Mouse (Mus musculus) hindbrain, postnatal 0 days (tissue): ENCODE measurements around the gene Tmem258. TPM values are rescaled to one million over a fixed set of nuclear protein-coding genes. Genes with fewer than 3 reads are reported as not detected.
"Not testable (repeated sequence)": the region's sequence is repeated elsewhere in the genome, so short reads cannot be mapped to it uniquely, and the experiment has no call there.

Source experiments
- ATAC-seq: fragments of 200-750 bp; cut with Nextera tagmentation; 2 replicates; pipeline ENCODE4 v1.8.0; 2017; ENCODE audit warnings: mild to moderate bottlenecking, moderate TSS enrichment, moderate library complexity
- DNase-seq: peaks from one replicate; pipeline ENCODE4 v3.0.0-alpha.2; 2015; ENCODE audit warnings: low spot score
- H3K27ac ChIP-seq: fragments of 300-500 bp; sonication (generic); 2 replicates; pipeline ENCODE4 v1.5.1; 2014; ENCODE audit warnings: mild to moderate bottlenecking
- H3K27me3 ChIP-seq: fragments of 300-500 bp; sonication (generic); 2 replicates; pipeline ENCODE4 v1.6.1; 2014; ENCODE audit warnings: low read length, mixed read lengths; ENCODE audit not compliant: insufficient read depth
- H3K36me3 ChIP-seq: fragments of 300-500 bp; sonication (generic); 2 replicates; pipeline ENCODE4 v1.6.1; 2014; ENCODE audit warnings: low read length, mixed read lengths; ENCODE audit not compliant: insufficient read depth
- H3K4me1 ChIP-seq: fragments of 300-500 bp; sonication (generic); 2 replicates; pipeline ENCODE4 v1.6.1; 2014; ENCODE audit warnings: antibody characterized with exemption, low read length, mixed read lengths; ENCODE audit not compliant: insufficient read depth
- H3K4me2 ChIP-seq: fragments of 300-500 bp; sonication (generic); 2 replicates; pipeline ENCODE4 v1.6.1; 2014; ENCODE audit warnings: low read depth, mild to moderate bottlenecking, low read length, moderate library complexity, mixed read lengths
- H3K4me3 ChIP-seq: fragments of 300-500 bp; sonication (generic); 2 replicates; pipeline ENCODE4 v1.5.1; 2014; ENCODE audit warnings: low read length
- H3K9ac ChIP-seq: fragments of 300-500 bp; sonication (generic); replicated peaks from 2 replicates; pipeline ENCODE4 v1.6.1; 2014; ENCODE audit warnings: mild to moderate bottlenecking, low read length, moderate library complexity, mixed read lengths
- H3K9me3 ChIP-seq: fragments of 300-500 bp; sonication (generic); 2 replicates; pipeline ENCODE4 v1.6.1; 2016; ENCODE audit warnings: low read length, mixed read lengths
- CTCF ChIP-seq: IDR thresholded peaks from 2 replicates; pipeline ENCODE4 v1.5.1; 2016; ENCODE audit warnings: antibody characterized with exemption, control low read depth, low read depth
- WGBS: fragments of 180-500 bp; shearing (Covaris S2); extraction: QIAGEN DNeasy Blood & Tissue Kit; methylation state at CpG from one replicate; pipeline ENCODE4 v1.1.7; 2014; 5-methylcytosine and 5-hydroxymethylcytosine counted together
- polyA plus RNA-seq: library from polyadenylated mRNA; unstranded; fragments of >200 nt; fragmentation: Nextera tagmentation; extraction: Ambion mirVana; gene quantifications from 2 replicates; pipeline ENCODE4 v1.2.1, GENCODE M21; 2015
- total RNA-seq: library from RNA; depleted of rRNA; stranded (reverse); fragments of >200 nt; gene quantifications from 2 replicates; pipeline ENCODE4 v1.2.3, GENCODE M21; 2014

The Tmem258 gene
- total and polyA plus RNA-seq, 2 experiments from 2014 or later, result 98.1 to 312 TPM

DNA sequence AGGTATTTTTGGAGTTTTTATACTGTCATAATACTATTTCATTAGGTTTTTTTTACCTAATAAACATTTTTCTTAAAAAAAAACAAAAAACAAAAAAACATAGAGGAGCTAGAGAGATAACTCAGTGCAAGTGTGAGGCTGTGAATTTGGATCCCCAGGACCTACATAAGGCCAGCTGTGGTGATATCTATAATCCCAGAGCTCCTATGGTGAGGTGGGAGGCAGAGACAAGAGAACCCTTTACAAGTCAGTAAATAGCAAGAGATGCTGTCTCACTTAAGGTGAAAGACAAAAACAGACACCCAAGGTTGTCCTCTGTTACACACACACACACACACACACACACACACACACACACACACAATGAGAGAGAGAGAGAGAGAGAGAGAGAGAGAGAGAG is 34.6 kb upstream of the Tmem258 start:
- H3K9ac ChIP-seq, result no peak overlapping the region
- no peaks in the 10 kb centered on the region for H3K27me3 ChIP-seq
- no peaks in the 10 kb centered on the region for H3K9me3 ChIP-seq
- no peaks in the 10 kb centered on the region for H3K4me1 ChIP-seq
- no peak for DNase-seq
- no peaks in the 10 kb centered on the region for H3K36me3 ChIP-seq
- no peak for ATAC-seq
- no peak overlapping the region for H3K4me2 ChIP-seq
- no peak for TF ChIP-seq CTCF
- H3K4me3 ChIP-seq, result no peak overlapping the region
- H3K27ac ChIP-seq, result no peak overlapping the region

DNA sequence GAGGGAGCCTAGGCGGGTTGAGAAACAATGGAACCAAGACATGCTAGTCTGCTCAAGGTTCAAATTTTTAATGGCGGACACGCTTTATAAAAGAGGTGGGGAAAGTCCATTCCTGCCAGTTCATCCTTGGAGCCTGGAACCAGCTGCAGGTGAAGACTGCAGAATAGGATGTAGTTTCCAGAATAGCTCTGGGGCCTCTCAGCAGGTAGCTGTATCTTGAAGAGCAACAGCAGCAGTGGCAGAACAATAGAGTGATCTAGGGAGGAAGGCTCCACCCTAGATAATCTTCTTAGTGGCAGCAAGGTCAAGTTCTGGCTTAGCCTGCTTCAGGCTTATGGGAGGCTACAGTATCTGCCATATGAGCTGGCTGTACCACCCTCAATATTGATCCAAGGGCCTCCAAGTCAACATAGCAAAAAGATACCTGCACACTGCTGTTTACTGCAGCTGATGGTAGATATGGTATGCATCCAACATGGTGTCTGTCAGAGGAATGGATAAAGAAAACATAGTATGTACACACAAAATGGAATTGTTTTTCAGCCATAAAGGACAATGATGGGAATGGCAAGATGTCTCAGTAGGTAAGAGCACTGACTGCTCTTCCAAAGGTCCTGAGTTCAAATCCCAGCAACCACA is 34.0 kb upstream of the Tmem258 start:
- not testable (repeated sequence) for H3K9me3 ChIP-seq, H3K27ac ChIP-seq, H3K4me2 ChIP-seq, DNase-seq, H3K4me1 ChIP-seq, ATAC-seq, H3K27me3 ChIP-seq, H3K9ac ChIP-seq, H3K36me3 ChIP-seq, H3K4me3 ChIP-seq
- 90% methylated on average over 3 of the region's 3 CpGs for WGBS

DNA sequence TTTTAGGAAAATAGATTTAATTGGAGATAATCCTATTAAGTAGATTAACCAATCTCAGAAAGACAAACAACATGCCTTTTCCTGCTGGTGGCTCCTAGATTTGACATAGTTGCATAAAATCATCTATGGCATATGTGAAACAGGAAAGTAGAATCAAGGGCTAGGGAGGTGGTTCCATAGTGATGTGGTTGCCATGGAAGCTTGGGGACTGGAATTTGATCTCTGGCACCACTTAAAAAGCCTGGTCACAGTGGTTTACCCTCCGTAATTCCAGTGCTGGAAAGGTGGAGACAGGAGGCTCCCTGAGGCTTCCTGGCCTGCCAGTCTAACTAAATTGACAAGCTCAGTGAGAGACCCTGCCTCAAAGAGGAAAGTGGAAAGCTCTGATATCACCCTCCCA is 33.3 kb upstream of the Tmem258 start:
- H3K36me3 ChIP-seq, result no peaks in the 10 kb centered on the region
- H3K4me1 ChIP-seq, result no peaks in the 10 kb centered on the region
- no peak for TF ChIP-seq CTCF
- no peaks in the 10 kb centered on the region for H3K27me3 ChIP-seq
- no peak overlapping the region for H3K4me2 ChIP-seq
- WGBS, result 14% methylated on average over 1 of the region's 1 CpGs
- no peak overlapping the region for H3K27ac ChIP-seq
- no peak overlapping the region for H3K4me3 ChIP-seq
- DNase-seq, result no peak
- no peak for ATAC-seq
- no peak overlapping the region for H3K9ac ChIP-seq
- no peaks in the 10 kb centered on the region for H3K9me3 ChIP-seq

DNA sequence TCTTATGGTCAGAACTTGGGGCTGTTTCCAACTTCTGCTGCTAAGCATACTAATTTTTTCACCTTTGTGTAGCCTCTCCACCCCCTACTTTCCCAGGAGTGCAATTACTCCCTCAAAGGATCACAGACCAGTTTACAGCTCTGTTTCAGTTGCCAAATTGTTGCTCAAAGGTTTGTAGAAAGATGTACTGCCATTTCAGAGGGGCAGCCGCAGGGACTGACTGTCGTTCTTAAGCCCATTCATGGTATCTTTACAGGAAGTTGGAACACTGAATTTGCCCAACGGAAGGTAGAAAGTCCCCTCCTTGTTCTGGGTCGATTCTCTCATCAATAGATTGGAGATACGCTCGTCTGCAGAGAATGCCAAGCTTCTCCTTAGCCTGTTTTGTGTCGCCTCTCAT is 32.5 kb upstream of the Tmem258 start:
- Histone ChIP-seq H3K4me1 (no peaks in the 10 kb centered on the region), H3K27me3 (no peaks in the 10 kb centered on the region), H3K4me3 (no peak overlapping the region), H3K9me3 (no peaks in the 10 kb centered on the region), H3K9ac (no peak overlapping the region), H3K36me3 (no peaks in the 10 kb centered on the region), H3K4me2 (no peak overlapping the region), H3K27ac (no peak overlapping the region)
- TF ChIP-seq CTCF, result no peak
- ATAC-seq, result no peak
- WGBS, result 81% methylated on average over 7 of the region's 7 CpGs
- no peak for DNase-seq

DNA sequence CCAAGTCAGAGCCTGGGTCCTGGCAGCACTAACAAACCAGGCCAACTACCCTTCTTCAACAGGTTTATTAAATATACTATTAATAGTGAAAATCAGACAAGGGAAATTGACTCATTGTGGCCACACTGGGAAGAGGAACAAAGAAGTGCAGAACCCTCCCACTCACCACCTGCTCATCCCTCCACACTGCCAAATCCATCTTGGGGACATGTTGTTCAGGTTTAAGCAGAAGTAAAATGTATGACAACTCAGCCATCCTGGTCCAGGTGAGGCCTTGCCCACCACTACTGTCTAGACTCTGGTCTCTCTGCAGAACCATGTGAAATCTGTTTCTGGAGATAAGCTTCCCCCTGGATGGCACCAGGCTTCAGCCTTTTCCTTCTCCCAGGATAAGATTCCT is 32.0 kb upstream of the Tmem258 start:
- Histone ChIP-seq H3K4me2 (no peak overlapping the region), H3K27ac (no peak overlapping the region), H3K36me3 (no peaks in the 10 kb centered on the region), H3K9me3 (no peaks in the 10 kb centered on the region), H3K9ac (no peak overlapping the region), H3K4me3 (no peak overlapping the region), H3K27me3 (no peaks in the 10 kb centered on the region), H3K4me1 (no peaks in the 10 kb centered on the region)
- ATAC-seq, result no peak
- no peak for TF ChIP-seq CTCF
- DNase-seq, result no peak

DNA sequence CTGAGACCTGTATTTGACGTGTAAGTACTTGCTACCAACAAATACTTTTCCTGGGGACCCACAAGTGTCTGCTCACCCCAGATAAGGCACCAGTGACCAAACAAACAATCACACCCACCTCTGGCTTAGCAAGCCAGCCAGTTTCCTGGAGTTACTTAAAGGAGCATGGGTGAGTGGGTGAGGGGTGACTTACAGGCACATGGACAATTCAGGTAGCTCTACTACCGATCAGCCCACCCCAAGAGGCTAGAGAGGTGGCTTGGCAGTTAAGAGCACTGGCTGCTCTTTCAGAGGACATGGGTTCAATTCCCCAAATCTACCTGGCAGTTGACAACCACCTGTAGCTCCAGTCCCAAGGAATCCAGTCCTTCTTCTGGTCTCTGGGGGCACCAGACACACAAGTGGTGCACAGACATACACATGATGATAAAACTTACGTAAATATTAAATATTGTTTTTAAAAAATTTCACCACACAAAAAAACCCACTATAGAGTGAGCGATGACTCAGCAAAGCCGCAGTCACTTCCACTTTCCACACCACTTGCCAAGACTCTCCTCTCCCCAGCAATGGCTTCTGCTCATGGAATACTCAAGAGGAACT is 30.6 kb upstream of the Tmem258 start:
- Histone ChIP-seq H3K36me3 (no peaks in the 10 kb centered on the region), H3K4me2 (no peak overlapping the region), H3K9me3 (no peaks in the 10 kb centered on the region), H3K4me1 (no peaks in the 10 kb centered on the region), H3K9ac (no peak overlapping the region), H3K4me3 (no peak overlapping the region), H3K27ac (no peak overlapping the region), H3K27me3 (no peaks in the 10 kb centered on the region)
- DNase-seq (no peak), ATAC-seq (no peak)
- TF ChIP-seq CTCF, result no peak
- WGBS, result 92% methylated on average over 5 of the region's 5 CpGs

DNA sequence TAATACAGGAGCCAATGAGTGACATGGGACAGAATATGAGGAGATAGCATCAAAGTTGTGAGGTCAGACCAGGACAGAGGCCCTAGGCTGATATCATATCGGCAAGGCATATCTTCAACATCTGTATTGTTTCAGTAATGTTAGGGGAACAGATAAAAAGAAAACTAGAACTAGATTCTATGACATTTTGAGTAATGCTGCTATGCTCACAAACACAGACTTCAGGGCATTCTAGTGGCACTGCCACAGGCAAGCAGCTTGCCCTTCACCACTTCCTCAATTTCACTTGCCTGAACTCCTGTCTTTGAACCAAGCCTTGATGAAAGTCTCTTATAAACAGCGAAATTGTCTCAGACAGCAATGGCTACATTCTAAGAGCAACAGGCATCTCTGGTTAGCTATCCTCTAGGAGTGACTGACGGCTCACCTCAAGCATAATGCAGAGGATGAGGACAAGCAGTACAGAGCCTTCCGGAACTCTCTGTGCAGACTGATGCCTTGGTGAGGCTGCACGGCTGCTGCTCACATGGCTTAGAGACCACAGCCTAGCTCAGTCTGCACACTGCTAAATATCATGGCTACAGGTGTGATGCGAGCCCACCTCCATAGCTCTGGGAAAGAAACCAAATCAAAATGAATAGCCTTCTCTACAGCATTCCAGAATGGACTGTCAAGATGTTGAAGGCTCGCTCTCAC is 29.8 kb upstream of the Tmem258 start:
- no peaks in the 10 kb centered on the region for H3K9me3 ChIP-seq
- WGBS, result 90% methylated on average over 7 of the region's 7 CpGs
- no peak for TF ChIP-seq CTCF
- no peak overlapping the region for H3K9ac ChIP-seq
- no peak overlapping the region for H3K4me2 ChIP-seq
- no peak overlapping the region for H3K27ac ChIP-seq
- no peak for DNase-seq
- no peak for ATAC-seq
- H3K36me3 ChIP-seq, result no peaks in the 10 kb centered on the region
- no peaks in the 10 kb centered on the region for H3K27me3 ChIP-seq
- H3K4me1 ChIP-seq, result no peaks in the 10 kb centered on the region
- H3K4me3 ChIP-seq, result no peak overlapping the region
